Mouse (Mus musculus) cerebellum, postnatal 36 days (tissue): ENCODE results near the gene Kdelr2.

Experiments used
- DNase-seq, 2 experiments: peaks; one replicate each; pipeline ENCODE4 v3.0.0; 2021 to 2022; ENCODE audit warnings: mixed read lengths in 2 of 2

Gene Kdelr2

GRCm38 (mm10) chr5:143404148-143404930 is 701 bp downstream of the Kdelr2 start:
- no peak for DNase-seq

GRCm38 (mm10) chr5:143405200-143405599 is 1.6 kb downstream of the Kdelr2 start:
- no peak for DNase-seq

GRCm38 (mm10) chr5:143406548-143406947 is 2.9 kb downstream of the Kdelr2 start:
- DNase-seq: no peak

GRCm38 (mm10) chr5:143409239-143409638 is 5.6 kb downstream of the Kdelr2 start:
- no peak for DNase-seq

- DNase-seq: no peak
Measured at GRCm38 (mm10) chr5:143410841-143411395, 7.3 kb downstream of the Kdelr2 start.

GRCm38 (mm10) chr5:143421484-143421883 is 17.8 kb downstream of the Kdelr2 start:
- DNase-seq: no peak

GRCm38 (mm10) chr5:143422990-143423389 is 19.4 kb downstream of the Kdelr2 start:
- DNase-seq: no peak

GRCm38 (mm10) chr5:143423899-143424519 is 20.4 kb downstream of the Kdelr2 start:
- DNase-seq: peak; percentile 55 to 66

- peak; percentile 53 to 58 for DNase-seq
Measured at GRCm38 (mm10) chr5:143434421-143434820, 30.8 kb downstream of the Kdelr2 start.

- no peak for DNase-seq
Measured at GRCm38 (mm10) chr5:143441298-143441697, 37.7 kb downstream of the Kdelr2 start.

- no peak for DNase-seq
Measured at GRCm38 (mm10) chr5:143441753-143442152, 38.1 kb downstream of the Kdelr2 start.

- DNase-seq: no peak
Measured at GRCm38 (mm10) chr5:143463671-143464070, 60.0 kb downstream of the Kdelr2 start.

- DNase-seq: peak; percentile 89 to 93
Measured at GRCm38 (mm10) chr5:143464100-143464756, 60.6 kb downstream of the Kdelr2 start, which contains the start of gene Daglb. Daglb (plus strand) TSS chr5:143464584.

GRCm38 (mm10) chr5:143464757-143465118 is 61.1 kb downstream of the Kdelr2 start:
- no peak for DNase-seq

- peak in 1 of 2 experiments; percentile 22 for DNase-seq
Measured at GRCm38 (mm10) chr5:143465156-143466085, 61.8 kb downstream of the Kdelr2 start.

GRCm38 (mm10) chr5:143466891-143467669 is 63.4 kb downstream of the Kdelr2 start:
- no peak for DNase-seq

GRCm38 (mm10) chr5:143467931-143468330 is 64.3 kb downstream of the Kdelr2 start:
- no peak for DNase-seq

GRCm38 (mm10) chr5:143469628-143470027 is 66.0 kb downstream of the Kdelr2 start:
- DNase-seq: no peak

GRCm38 (mm10) chr5:143470421-143471164 is 67.0 kb downstream of the Kdelr2 start:
- DNase-seq: peak; percentile 77 to 80

- DNase-seq: no peak
Measured at GRCm38 (mm10) chr5:143471165-143471546, 67.5 kb downstream of the Kdelr2 start.
